Mouse (Mus musculus): Measurements from ENCODE around the gene Oas1h. TPM values are rescaled to one million over a fixed set of nuclear protein-coding genes. Genes with fewer than 3 reads are reported as not detected.
"Not testable (repeated sequence)": the region's sequence is repeated elsewhere in the genome, so short reads cannot be mapped to it uniquely, and the experiment has no call there.

Gene Oas1h
- total RNA-seq, 2 experiments from 2014 or later = not detected

GRCm38 (mm10) chr5:120878803-120879202 is 17.6 kb downstream of the Oas1h start:
- intact Hi-C loops (cut with DNase I) = loop anchor here (1.0 kb wide), 1 partner anchor 19 kb away; no protein-coding TSS in a partner anchor
- DNase-seq = not testable (repeated sequence)

GRCm38 (mm10) chr5:120881681-120882080 is 20.5 kb downstream of the Oas1h start:
- intact Hi-C loops (cut with DNase I) = not testable (repeated sequence)

GRCm38 (mm10) chr5:120887413-120887812 is 26.2 kb downstream of the Oas1h start, which contains the start of gene Oas1g:
Oas1g (minus strand) TSS chr5:120887613.
- intact Hi-C loops (cut with DNase I) = loop anchor here (2.0 kb wide), 1 partner anchor 15 kb away; no protein-coding TSS in a partner anchor
- DNase-seq = not testable (repeated sequence)

More at GRCm38 (mm10) chr5:120881681-120882080, 20.5 kb downstream of the Oas1h start:
- not testable (repeated sequence) for DNase-seq

- intact Hi-C loops (cut with DNase I) = loop anchor here (2.0 kb wide), 1 partner anchor 15 kb away; no protein-coding TSS in a partner anchor
- DNase-seq = no peak
Observed at GRCm38 (mm10) chr5:120887831-120888230, 26.6 kb downstream of the Oas1h start.

- intact Hi-C loops (cut with DNase I); DNase-seq: not testable (repeated sequence)
Observed at GRCm38 (mm10) chr5:120888294-120888815, 27.1 kb downstream of the Oas1h start.

GRCm38 (mm10) chr5:120890026-120890425 is 28.8 kb downstream of the Oas1h start:
- no peak for DNase-seq
- intact Hi-C loops (cut with DNase I) = no loop called here

GRCm38 (mm10) chr5:120890991-120891390 is 29.8 kb downstream of the Oas1h start:
- intact Hi-C loops (cut with DNase I) = no loop called here
- DNase-seq = no peak

- intact Hi-C loops (cut with DNase I) = loop anchor here (1.0 kb wide), 1 partner anchor 106 kb away; no protein-coding TSS in a partner anchor
- DNase-seq = not testable (repeated sequence)
Observed at GRCm38 (mm10) chr5:120891566-120892242, 30.5 kb downstream of the Oas1h start.

- DNase-seq = no peak
- intact Hi-C loops (cut with DNase I) = loop anchor here (1.0 kb wide), 1 partner anchor 107 kb away; no protein-coding TSS in a partner anchor
Observed at GRCm38 (mm10) chr5:120892243-120892660, 31.0 kb downstream of the Oas1h start.

- intact Hi-C loops (cut with DNase I) = not testable (repeated sequence)
Observed at GRCm38 (mm10) chr5:120893866-120894265, 32.6 kb downstream of the Oas1h start.

GRCm38 (mm10) chr5:120894692-120895091 is 33.5 kb downstream of the Oas1h start:
- intact Hi-C loops (cut with DNase I); DNase-seq: not testable (repeated sequence)

More at GRCm38 (mm10) chr5:120893866-120894265, 32.6 kb downstream of the Oas1h start:
- not testable (repeated sequence) for DNase-seq

- intact Hi-C loops (cut with DNase I) = no loop called here
- DNase-seq = no peak
Observed at GRCm38 (mm10) chr5:120895231-120895900, 34.1 kb downstream of the Oas1h start.

GRCm38 (mm10) chr5:120898307-120898706 is 37.1 kb downstream of the Oas1h start:
- intact Hi-C loops (cut with DNase I) = loop anchor here (1.0 kb wide), 1 partner anchor 19 kb away; no protein-coding TSS in a partner anchor

GRCm38 (mm10) chr5:120898726-120899125 is 37.5 kb downstream of the Oas1h start:
- DNase-seq = no peak
- intact Hi-C loops (cut with DNase I) = loop anchor here (1.0 kb wide), 1 partner anchor 19 kb away; no protein-coding TSS in a partner anchor

More at GRCm38 (mm10) chr5:120898307-120898706, 37.1 kb downstream of the Oas1h start:
- no peak for DNase-seq

GRCm38 (mm10) chr5:120900666-120901065 is 39.4 kb downstream of the Oas1h start:
- intact Hi-C loops (cut with DNase I) = no loop called here
- no peak for DNase-seq

- no peak for DNase-seq
- intact Hi-C loops (cut with DNase I) = loop anchor here (2.0 kb wide), 1 partner anchor 15 kb away; the partner anchor contains the start of gene Oas1g
Observed at GRCm38 (mm10) chr5:120902056-120902455, 40.8 kb downstream of the Oas1h start.

GRCm38 (mm10) chr5:120906791-120907733 is 45.8 kb downstream of the Oas1h start, which contains the start of gene Oas1a:
Oas1a (minus strand) TSS chr5:120907521.
- intact Hi-C loops (cut with DNase I); DNase-seq: not testable (repeated sequence)

- DNase-seq = no peak
- intact Hi-C loops (cut with DNase I) = no loop called here
Observed at GRCm38 (mm10) chr5:120908196-120908920, 47.1 kb downstream of the Oas1h start.

GRCm38 (mm10) chr5:120914204-120914603 is 53.0 kb downstream of the Oas1h start, which contains the start of gene Oas1d:
Oas1d (plus strand) TSS chr5:120914536.
- intact Hi-C loops (cut with DNase I); DNase-seq: not testable (repeated sequence)
